Mouse (Mus musculus): Measurements from ENCODE around the gene Tspan4. TPM values are rescaled to one million over a fixed set of nuclear protein-coding genes. Genes with fewer than 3 reads are reported as not detected.
A peak's percentile ranks its signal among the peaks of the same experiment; 100 is the strongest.

Gene Tspan4
- total RNA-seq, 2 experiments from 2014 or later, result 14.2 to 20.0 TPM

GRCm38 (mm10) chr7:141491151-141491550 lies 16.1 kb downstream of the Tspan4 start:
- DNase-seq (ENCODE audit: low spot score in 2 of 2), result no peak
- intact Hi-C loops (cut with DNase I), result no loop called here

- intact Hi-C loops (cut with DNase I), result no loop called here
- no peak for DNase-seq (ENCODE audit: low spot score in 2 of 2)
These were observed 17.7 kb downstream of the Tspan4 start for GRCm38 (mm10) chr7:141492738-141493137.

DNA sequence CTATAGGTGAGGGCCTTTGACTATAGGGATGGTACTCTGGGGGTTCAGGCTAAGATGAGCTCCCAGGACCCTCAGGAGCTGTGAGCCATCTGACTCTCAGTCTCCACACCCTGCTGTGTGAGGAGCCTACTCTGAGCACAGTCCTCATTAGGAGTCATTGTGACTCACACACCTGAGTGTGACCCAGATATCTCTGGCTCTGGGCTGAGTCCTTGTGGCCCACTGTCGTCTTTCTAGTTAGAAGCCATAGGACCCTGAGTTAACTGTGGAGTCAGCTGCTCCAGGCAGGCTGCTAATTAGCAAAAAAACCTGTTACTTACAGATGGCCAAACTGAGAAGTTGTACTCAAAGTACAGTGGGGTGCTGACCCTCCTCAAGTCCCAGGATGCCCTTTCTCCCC lies 18.7 kb downstream of the Tspan4 start:
- intact Hi-C loops (cut with DNase I), result no loop called here
- DNase-seq (ENCODE audit: low spot score in 2 of 2), result no peak

DNA sequence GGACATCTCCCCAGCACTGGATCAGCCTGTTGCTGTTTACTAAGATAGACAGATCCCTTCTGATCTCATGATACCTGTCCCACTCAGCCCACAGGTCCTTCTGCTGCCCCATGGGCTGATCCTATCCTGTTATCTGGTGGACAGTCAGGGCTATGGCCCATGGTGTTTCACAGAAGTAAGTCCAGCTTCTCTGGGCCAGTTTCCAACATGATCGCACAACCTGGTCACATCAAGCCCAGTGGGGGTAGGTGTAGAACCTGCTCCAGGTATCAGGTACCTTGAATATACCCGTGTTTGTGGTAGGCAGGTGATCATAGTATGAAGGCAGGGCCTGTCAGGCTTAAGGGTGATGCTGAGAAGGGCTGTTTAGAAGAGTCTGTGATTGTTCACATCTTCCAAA lies 20.3 kb downstream of the Tspan4 start:
- DNase-seq (ENCODE audit: low spot score in 2 of 2), result no peak
- intact Hi-C loops (cut with DNase I), result no loop called here

DNA sequence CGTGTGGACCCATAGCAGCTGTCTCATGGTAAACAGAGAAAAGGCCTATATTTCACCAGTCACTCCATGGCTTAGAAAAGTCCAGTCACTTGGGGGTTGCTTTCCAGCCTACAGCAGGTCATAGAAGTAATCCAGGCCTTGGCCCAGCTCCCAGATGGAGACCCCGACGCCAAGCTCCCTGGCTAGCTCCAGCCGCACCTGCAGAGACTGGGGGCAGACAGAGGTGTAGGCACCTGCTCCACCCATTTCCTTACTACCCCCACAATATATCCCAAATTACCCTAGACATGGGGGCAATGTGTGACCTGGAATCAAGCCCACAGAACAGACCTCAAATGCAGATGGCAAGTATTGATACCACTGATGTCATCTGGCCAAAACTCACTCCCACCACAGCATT lies 20.9 kb downstream of the Tspan4 start:
- no peak for DNase-seq (ENCODE audit: low spot score in 2 of 2)

GRCm38 (mm10) chr7:141497600-141497999 lies 22.6 kb downstream of the Tspan4 start:
- DNase-seq (ENCODE audit: low spot score in 2 of 2), result no peak
- intact Hi-C loops (cut with DNase I), result no loop called here

More for the DNA sequence above, 20.9 kb downstream of the Tspan4 start:
- intact Hi-C loops (cut with DNase I), result no loop called here

DNA sequence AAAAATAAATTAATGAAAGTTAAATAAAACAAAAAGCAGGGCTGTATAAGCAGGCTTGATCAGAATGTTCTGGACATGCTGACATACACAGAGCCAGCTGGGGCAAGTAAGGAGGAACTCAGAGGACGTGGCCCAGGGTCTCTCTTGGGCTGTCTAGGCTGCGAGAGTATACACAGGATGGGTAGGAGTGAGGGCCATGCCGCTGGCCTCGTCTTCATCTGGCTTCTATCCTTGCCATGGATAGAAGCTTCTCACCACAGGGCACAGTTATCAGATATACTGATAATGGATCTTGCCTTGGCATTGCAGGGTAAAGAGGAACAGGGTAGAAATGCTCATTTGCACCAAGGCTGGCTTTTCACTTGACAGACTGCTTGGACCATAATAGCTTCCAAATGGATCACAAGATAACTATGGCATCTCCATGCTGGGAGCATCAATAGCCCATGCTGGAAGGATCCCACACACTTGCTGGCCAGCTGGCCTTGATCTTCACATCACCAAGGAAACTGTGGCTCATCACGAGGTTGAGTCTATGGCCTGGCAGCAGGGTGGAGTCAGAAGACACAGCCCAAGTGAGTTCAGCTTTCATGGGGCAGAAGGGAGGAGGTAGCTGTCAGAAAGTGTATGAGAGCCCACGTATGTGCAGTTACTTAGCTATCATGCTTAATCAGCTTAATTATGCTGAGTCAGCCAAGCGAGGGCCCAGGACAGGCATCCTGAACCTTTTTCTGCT lies 26.9 kb downstream of the Tspan4 start:
- intact Hi-C loops (cut with DNase I), result no loop called here
- DNase-seq (ENCODE audit: low spot score in 2 of 2), result no peak

GRCm38 (mm10) chr7:141502556-141502905 lies 27.5 kb downstream of the Tspan4 start:
- intact Hi-C loops (cut with DNase I), result no loop called here
- DNase-seq (ENCODE audit: low spot score in 2 of 2), result no peak

DNA sequence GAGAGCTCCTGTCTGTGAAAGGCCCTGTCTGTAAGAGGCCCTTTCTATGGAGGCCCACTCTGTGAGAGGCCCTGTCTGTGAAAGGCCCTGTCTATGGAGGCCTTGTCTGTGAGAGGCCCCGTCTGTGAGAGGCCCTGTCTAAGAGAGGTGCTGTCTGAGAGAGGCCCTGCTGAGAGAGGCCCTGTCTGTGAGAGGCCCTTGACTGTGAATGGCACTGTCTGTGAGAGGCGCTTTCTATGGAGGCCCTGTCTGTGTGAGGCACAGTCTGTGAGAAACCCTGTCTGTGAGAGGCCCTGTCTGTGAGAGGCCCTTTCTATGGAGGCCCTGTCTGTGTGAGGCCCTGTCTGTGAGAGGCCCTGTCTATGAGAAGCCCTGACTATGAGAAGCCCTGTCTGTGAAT lies 31.2 kb downstream of the Tspan4 start:
- intact Hi-C loops (cut with DNase I), result no loop called here
- DNase-seq (ENCODE audit: low spot score in 2 of 2), result no peak

- intact Hi-C loops (cut with DNase I), result no loop called here
- DNase-seq (ENCODE audit: low spot score in 2 of 2), result no peak
These were observed 33.1 kb downstream of the Tspan4 start for GRCm38 (mm10) chr7:141508160-141508559.

DNA sequence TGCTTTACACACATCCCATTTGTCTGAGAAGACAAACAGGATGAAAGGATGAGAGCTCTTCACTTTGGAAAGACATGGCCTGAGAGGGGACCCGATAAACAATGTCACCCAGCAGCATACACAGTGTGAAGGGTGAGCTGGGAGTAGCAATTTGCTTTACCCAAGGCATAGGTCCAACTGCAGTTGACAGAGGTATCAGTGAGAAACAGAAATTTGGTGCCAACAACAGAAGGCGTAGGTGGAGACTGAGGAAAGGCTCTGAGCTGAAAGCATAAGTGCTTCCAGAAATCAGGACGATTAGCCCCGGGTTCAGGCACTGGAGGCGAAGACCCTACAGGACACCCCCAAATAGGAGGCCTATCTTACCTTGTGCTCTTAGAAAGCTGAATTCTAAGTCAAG lies 35.2 kb downstream of the Tspan4 start:
- DNase-seq (ENCODE audit: low spot score in 2 of 2), result no peak

GRCm38 (mm10) chr7:141510681-141511191 lies 35.7 kb downstream of the Tspan4 start:
- no peak for DNase-seq (ENCODE audit: low spot score in 2 of 2)
- intact Hi-C loops (cut with DNase I), result no loop called here

More for the DNA sequence above, 35.2 kb downstream of the Tspan4 start:
- intact Hi-C loops (cut with DNase I), result no loop called here

DNA sequence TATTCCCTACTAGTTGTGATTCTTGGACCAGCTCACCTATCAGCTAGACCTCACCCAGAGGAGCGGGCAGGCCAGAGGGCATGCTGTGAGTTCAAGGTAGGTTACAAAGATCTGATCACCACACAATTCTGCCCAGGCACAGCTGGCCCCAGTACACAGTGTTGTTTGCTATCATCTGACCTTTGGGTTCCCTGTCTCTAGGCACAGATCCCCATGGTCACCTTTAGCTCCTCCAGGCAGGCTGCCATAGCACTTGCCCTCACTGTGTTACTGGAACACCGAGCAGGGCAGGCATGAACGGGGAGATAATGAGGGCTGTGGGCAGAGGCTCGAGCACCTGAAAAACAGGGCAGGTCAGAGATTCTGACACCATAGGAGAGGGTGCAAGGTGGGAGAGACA lies 42.6 kb downstream of the Tspan4 start:
- DNase-seq (ENCODE audit: low spot score in 2 of 2), result no peak
- intact Hi-C loops (cut with DNase I), result no loop called here

GRCm38 (mm10) chr7:141518296-141518695 lies 43.3 kb downstream of the Tspan4 start:
- intact Hi-C loops (cut with DNase I), result no loop called here
- no peak for DNase-seq (ENCODE audit: low spot score in 2 of 2)

DNA sequence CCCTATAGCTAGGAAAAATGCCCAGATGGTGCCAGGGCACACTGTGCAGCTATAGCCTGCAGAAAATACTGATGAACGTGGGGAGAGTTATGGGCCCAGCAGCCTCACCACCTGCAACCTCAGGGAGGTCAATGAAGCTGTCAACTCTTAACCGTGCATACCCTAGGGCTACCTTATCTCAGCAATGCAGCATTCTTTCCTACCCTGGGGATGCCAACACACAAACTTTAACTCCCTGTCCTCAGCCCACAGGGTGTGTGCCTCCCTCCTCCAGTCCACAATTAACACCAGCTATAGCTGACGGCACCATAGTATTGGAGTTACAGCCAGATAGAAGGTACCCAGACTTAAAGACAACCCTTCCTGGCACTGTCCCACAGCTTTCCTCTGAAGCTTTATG lies 43.9 kb downstream of the Tspan4 start:
- intact Hi-C loops (cut with DNase I), result no loop called here
- DNase-seq (ENCODE audit: low spot score in 2 of 2), result no peak

DNA sequence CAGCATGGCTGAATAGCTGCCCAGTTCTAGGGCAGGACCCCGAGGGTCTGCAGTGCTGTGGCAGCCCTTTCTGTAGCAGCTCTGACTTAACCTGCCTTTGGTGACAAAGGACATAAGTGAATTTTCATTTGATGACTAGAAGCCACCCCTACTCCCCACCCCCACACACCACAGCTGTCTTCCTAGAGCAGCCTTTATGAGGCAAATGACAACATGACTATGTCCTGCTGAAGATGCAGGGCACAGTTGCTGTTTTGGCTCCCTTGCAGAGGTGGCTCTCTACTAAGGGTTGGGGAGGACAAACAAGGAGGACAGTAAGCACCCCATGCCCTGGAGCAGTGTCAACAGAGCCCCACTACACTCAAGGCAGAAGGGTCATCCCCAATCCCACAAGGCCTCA lies 44.8 kb downstream of the Tspan4 start:
- intact Hi-C loops (cut with DNase I), result no loop called here
- no peak for DNase-seq (ENCODE audit: low spot score in 2 of 2)

DNA sequence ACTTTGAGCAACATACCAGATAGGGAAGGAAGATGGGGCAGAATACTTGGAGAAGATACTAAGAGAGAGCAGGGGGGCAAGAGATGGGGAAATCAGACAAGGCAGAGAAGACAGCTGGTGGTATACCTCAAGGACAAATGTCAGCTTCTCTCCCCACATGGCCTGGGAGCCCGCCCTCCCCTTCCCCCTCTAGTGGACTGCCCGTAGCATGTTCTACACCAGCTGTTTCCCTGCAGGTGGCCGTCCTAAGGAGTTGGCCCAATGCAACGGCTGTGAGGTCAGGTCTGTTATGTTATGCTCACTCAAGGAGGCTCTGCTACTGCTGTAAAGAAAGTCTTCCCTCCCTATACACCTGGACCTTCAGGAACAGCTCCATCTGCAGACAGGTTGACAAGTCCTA lies 48.0 kb downstream of the Tspan4 start:
- no peak for DNase-seq (ENCODE audit: low spot score in 2 of 2)
- intact Hi-C loops (cut with DNase I), result no loop called here

GRCm38 (mm10) chr7:141524271-141524670 lies 49.2 kb downstream of the Tspan4 start:
- no peak for DNase-seq (ENCODE audit: low spot score in 2 of 2)
- intact Hi-C loops (cut with DNase I), result loop anchor here (2.0 kb wide), 2 partner anchors 43 to 115 kb away; no protein-coding TSS in a partner anchor

DNA sequence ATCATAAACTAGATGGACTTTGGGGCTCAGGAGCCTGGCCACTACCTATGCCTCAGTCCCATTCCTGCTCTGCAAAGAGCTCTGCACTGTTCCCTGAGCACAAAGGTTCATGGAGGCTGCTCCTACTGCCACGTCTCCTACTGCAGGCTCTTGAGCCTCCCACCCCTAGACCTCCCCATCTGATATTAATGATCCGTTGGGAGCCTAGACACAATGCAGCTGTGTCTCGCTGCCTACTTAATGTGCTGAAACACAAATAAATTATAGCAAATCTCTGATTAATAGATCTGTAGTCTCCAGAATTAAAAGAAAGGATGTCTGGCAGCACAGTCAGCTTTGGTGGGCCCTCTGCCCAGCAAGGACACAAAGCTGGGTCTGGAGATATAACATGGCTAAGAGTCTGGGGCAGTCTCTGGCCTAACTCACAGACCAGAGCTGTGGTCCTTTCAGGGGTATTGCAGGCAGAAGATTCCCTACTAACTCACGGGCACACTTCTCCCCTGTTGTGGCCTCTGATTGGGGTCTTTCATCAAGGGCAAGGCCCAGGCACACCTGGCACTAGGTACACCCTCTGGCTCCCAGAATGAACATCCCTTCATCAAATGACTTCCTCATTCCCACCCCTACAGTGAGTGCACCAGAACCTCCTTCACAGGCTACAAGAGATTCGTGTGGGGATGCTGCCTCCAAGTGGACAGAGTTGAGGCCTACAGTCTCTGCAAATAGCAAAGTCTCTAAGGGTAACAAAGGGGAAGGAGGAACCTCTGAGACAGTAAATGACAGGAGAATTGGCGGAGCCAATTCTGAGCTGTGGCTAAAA lies 49.9 kb downstream of the Tspan4 start:
- DNase-seq (ENCODE audit: low spot score in 2 of 2), result peak; percentile 57 to 67
- intact Hi-C loops (cut with DNase I), result loop anchor here (2.0 kb wide), 2 partner anchors 44 to 116 kb away; no protein-coding TSS in a partner anchor

DNA sequence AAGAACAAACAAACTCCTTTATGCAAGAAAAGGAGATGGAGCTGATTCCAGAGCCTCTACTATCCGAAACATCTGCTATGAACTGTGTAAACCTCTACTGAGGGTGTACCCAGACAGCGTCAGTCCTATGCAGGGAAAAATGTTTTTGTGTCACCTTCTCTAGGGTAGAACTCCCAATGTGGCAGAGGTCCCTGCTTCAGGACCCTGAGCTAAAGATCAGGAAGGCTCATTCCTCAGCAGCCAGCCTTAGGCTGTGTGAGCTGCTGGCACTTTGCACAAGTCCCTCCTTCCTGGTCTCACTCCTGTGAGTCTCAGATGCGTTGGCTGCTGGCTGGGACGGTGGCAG lies 50.5 kb downstream of the Tspan4 start:
- intact Hi-C loops (cut with DNase I), result loop anchor here (2.0 kb wide), 2 partner anchors 45 to 117 kb away; no protein-coding TSS in a partner anchor

GRCm38 (mm10) chr7:141535570-141535969 lies 60.5 kb downstream of the Tspan4 start:
- DNase-seq (ENCODE audit: low spot score in 2 of 2), result no peak
- intact Hi-C loops (cut with DNase I), result no loop called here

More for the DNA sequence above, 50.5 kb downstream of the Tspan4 start:
- no peak for DNase-seq (ENCODE audit: low spot score in 2 of 2)

Data from left cerebral cortex, postnatal 36 days (tissue).